Mouse (Mus musculus) heart, adult 9 months (tissue): ENCODE data around the gene Olfr1233.

ENCODE experiments used
- DNase-seq, 2 experiments: peaks; one replicate each; pipeline ENCODE4 v3.0.0; 2022; ENCODE audit warnings: low spot score in 2 of 2

The Olfr1233 gene

DNA sequence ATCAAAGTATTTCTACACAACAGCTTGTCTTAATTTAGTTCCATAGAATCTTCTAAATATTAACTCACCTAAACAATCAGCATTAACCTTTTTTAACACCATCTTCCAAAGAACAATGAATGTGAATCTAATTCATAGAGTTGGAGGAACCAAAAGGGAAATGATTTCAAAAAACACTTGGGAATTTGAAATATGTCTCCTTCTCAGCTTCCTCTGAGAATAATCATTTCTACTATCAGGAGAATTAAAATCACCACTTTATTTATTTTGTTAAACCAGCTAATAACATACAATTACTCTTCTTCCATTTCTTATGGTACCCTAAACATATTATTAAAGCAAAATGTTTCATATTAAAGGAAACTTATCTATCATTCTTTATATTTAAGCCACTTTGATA is at the start of gene Olfr1233:
Olfr1233 (minus strand) TSS at position 101 of the 400 bp plus-strand sequence.
- no peak for DNase-seq

DNA sequence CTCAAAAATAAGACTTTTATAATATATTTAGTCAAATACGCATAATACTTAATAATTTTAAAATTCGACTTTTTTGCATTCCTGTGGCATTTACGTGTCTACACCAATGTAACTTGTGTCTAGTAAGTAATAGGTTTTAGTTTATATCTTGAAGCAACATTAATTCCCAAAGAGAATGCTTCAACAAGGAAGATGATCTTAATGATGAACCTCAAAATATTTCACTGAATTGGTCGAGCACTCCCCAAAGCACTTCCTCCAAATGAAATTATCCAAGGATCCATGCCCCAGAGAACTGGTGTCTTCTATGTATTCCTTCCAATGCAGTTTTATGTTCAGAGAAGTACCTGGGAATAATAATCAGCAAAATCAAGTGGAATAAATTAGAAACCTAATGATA is 22.6 kb upstream of the Olfr1233 start, which contains the start of gene Olfr1234:
Olfr1234 (minus strand) TSS at position 101 of the 400 bp plus-strand sequence.
- DNase-seq, result no peak

DNA sequence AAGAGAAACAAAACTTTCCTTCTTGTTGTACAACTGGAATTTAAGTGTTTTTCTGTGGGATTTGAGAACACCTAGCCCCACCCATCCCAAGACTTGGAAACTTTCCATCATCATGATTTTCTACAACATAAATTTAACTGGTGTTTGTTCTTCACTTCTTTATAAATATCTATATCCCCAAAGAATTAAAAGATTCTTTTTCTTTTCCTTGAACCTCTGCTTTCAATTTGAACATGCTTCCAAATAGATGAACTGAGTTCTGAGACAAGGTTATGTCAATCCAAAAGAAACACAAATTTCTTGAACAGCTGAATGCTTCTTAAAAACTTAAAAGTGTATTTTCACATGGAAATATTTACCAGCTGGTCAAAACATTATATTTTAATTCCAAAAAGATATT is 12.6 kb downstream of the Olfr1233 start, which contains the start of gene Olfr1232:
Olfr1232 (minus strand) TSS at position 101 of the 400 bp plus-strand sequence.
- no peak for DNase-seq

DNA sequence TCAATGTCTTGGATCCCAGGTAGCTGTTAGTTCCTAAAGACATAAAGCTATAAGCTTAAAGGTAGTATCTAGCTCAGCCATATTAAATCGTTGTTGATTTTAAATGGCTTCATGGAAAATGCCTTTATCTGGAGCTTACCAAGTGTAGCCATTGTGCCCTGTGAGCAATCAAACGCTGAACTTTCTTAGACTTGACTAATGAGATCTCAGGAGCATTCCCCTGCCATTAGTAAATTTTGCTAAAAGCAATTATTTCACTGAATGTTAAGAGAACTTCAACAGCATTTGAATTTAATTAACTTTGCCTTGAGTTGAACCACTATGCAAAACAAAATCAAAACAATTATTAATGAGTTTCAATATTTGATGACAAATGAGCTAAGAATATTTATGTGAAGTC is 35.2 kb downstream of the Olfr1233 start, which contains the start of gene Olfr1231:
Olfr1231 (minus strand) TSS at position 101 of the 400 bp plus-strand sequence.
- DNase-seq, result no peak

DNA sequence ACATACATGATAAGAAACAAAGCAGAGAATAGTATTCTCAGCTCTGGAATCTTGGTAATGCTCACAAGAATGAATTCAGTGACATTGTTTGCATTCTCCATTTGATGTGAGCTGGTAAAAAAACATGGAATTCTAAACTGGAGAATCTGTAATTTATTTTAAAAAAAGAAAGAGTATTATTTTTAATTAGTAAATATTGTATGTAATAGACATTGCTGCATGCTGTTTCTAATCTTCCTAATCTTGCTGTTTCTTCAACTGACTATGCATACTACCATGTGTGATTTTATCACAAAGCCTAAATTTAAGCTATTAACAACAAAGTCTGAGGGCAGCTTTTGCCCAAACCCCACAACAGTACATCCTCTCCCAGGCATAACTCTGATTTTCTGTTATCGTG is 45.0 kb downstream of the Olfr1233 start, which contains the start of gene Olfr1230:
Olfr1230 (minus strand) TSS at position 101 of the 400 bp plus-strand sequence.
- no peak for DNase-seq

DNA sequence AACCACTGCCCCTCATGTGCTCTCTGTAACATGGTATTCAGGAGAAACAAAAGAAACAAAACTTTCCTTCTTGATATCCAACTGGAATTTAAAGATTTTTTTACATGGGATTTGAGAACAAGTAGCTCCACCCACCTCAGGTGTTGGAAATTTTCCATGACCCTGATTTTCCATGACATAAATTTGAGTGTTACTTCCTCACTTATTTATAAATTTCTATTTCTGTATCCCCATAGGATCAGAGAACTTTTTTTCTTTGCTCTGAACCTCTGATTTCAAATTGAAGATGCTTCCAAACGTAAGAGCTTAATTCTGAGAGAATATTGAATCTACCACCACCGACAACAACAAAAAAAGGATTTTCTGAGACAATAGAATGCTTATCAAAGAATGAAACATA is 54.3 kb downstream of the Olfr1233 start, which contains the start of gene Olfr1229:
Olfr1229 (minus strand) TSS at position 101 of the 400 bp plus-strand sequence.
- DNase-seq, result no peak
